Mouse (Mus musculus) kidney, embryonic 14.5 days (tissue): ENCODE results near the gene Il10ra. TPM values are rescaled to one million over a fixed set of nuclear protein-coding genes. Genes with fewer than 3 reads are reported as not detected.

ENCODE experiments used
- ATAC-seq: fragments of 200-750 bp; cut with Nextera tagmentation; 2 replicates; pipeline ENCODE4 v1.8.0; 2017; ENCODE audit warnings: moderate number of reproducible peaks, mild to moderate bottlenecking, moderate TSS enrichment, moderate library complexity; ENCODE audit not compliant: low FRiP score, low TSS enrichment
- H3K27ac ChIP-seq: fragments of 300-500 bp; sonication (generic); 2 replicates; pipeline ENCODE4 v1.5.1; 2014; ENCODE audit warnings: low read depth, mild to moderate bottlenecking, low read length, moderate library complexity, mixed read lengths
- H3K27me3 ChIP-seq: fragments of 300-500 bp; sonication (generic); 2 replicates; pipeline ENCODE4 v1.6.1; 2014; ENCODE audit warnings: mild to moderate bottlenecking, low read length; ENCODE audit not compliant: control insufficient read depth, insufficient read depth
- H3K36me3 ChIP-seq: fragments of 300-500 bp; sonication (generic); 2 replicates; pipeline ENCODE4 v1.6.1; 2014; ENCODE audit warnings: low read length, mixed read lengths; ENCODE audit not compliant: control insufficient read depth, insufficient read depth
- H3K4me1 ChIP-seq: fragments of 300-500 bp; sonication (generic); 2 replicates; pipeline ENCODE4 v1.6.1; 2014; ENCODE audit warnings: low read length, mixed read lengths; ENCODE audit not compliant: control insufficient read depth, insufficient read depth
- H3K4me2 ChIP-seq: fragments of 300-500 bp; sonication (generic); replicated peaks from 2 replicates; pipeline ENCODE4 v1.6.1; 2014; ENCODE audit warnings: low read depth, mild to moderate bottlenecking, low read length
- H3K4me3 ChIP-seq: fragments of 300-500 bp; sonication (generic); 2 replicates; pipeline ENCODE4 v1.5.1; 2014; ENCODE audit warnings: mild to moderate bottlenecking, low read length
- H3K9ac ChIP-seq: fragments of 300-500 bp; sonication (generic); 2 replicates; pipeline ENCODE4 v1.6.1; 2014; ENCODE audit warnings: low read depth, mild to moderate bottlenecking, low read length, moderate library complexity
- H3K9me3 ChIP-seq: fragments of 300-500 bp; sonication (generic); 2 replicates; pipeline ENCODE4 v1.6.1; 2016; ENCODE audit warnings: low read length; ENCODE audit not compliant: control insufficient read depth
- WGBS: fragments of 180-500 bp; shearing (Covaris S2); extraction: QIAGEN DNeasy Blood & Tissue Kit; methylation state at CpG from one replicate; pipeline ENCODE4 v1.1.7; 2014; 5-methylcytosine and 5-hydroxymethylcytosine counted together
- polyA plus RNA-seq: library from polyadenylated mRNA; unstranded; fragments of >200 nt; fragmentation: Nextera tagmentation; extraction: Ambion mirVana; gene quantifications from 2 replicates; pipeline ENCODE4 v1.2.1, GENCODE M21; 2014

Il10ra gene
- polyA plus RNA-seq, 1 experiment from 2014 or later, result 0.97 TPM

DNA sequence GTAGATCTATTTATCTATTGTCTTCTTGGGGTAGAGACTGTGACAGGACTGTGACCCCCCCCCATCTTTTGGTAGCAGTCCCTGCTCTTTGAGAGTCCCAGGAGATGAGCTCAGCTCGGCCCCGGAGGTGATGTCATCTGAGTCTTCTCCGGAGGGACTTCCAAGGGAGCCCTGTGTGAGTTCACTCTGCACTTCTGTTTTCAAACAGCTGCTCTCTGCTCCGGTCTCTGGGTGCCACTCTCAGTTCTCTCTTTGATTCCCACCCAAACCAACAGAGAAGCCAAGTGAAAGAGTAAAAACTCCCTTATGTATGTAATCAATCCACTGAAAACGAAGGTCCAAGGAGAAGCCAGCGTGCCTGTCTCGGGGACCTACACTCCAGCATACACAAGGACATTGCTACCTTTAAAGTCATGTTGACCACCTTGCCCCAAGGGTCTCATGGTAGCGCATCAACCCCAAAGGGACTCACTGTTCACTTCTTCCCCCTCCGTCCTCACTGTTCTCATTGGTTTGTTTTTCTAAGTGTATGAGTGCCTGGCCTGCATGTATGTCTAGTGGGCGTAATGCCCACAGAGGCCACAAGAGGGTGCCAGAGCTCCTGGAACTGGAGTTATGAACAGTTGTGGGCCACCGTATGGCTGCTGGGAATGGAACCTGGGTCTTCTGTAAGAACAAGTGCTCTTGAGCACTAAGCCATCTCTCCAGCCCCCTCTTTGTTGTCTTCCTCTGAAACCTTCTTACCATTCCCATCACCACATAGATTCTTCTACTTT, 30.5 kb upstream of the Il10ra start:
- no peaks in the 10 kb centered on the region for H3K4me1 ChIP-seq
- no peak overlapping the region for H3K4me2 ChIP-seq
- no peak for ATAC-seq
- 84% methylated on average over 11 of the region's 11 CpGs for WGBS
- no peaks in the 10 kb centered on the region for H3K27me3 ChIP-seq
- no peak overlapping the region for H3K4me3 ChIP-seq
- no peak overlapping the region for H3K27ac ChIP-seq
- H3K9me3 ChIP-seq, result no peaks in the 10 kb centered on the region; the same call in 1 of the 2 replicates
- H3K9ac ChIP-seq, result no peak overlapping the region
- H3K36me3 ChIP-seq, result no peaks in the 10 kb centered on the region

DNA sequence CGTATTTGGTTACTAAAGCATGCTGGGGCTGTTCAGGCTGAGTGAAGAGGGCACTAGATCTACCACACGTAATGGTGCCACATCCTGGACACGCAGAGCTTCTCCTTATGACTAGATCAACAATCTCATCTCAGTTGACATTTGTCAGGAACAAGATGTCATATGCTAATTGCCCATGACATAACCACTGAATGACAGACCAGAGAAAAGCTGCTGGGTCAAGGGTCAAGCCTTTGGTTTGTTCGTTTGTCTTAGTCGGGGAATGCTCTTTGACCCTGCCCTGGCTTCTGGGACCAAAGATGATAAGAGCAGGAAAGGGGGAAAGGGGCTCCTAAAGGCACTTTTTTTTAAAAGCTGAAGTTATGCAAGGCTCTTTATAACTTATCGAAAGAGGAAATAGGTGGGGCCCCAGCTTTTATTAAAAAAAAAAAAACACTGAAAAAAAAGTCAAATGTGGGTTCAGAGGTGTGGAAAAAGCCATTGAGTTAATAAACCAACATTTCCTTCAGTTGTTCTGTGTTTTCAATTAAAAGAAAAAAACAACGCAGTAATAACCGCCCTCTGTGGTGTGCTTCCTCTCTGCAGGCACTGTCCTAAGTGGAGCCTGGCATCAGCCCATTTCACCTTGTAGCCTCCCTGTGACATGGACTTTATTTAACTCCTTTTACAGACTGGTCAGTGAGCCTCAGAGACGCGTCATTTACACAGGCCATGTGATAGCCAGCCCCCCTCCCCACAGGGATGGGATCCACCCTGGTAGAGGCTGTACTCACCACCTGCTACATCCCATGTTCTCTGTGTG, 25.5 kb upstream of the Il10ra start:
- Histone ChIP-seq H3K9ac (no peak overlapping the region), H3K4me1 (no peaks in the 10 kb centered on the region), H3K27me3 (no peaks in the 10 kb centered on the region), H3K4me2 (no peak overlapping the region), H3K9me3 (no peaks in the 10 kb centered on the region), H3K4me3 (no peak overlapping the region), H3K27ac (no peak overlapping the region), H3K36me3 (no peaks in the 10 kb centered on the region)
- ATAC-seq, result no peak
- 57% methylated on average over 10 of the region's 10 CpGs for WGBS

GRCm38 (mm10) chr9:45291481-45292168, 22.7 kb upstream of the Il10ra start:
- Histone ChIP-seq H3K27me3 (no peaks in the 10 kb centered on the region), H3K36me3 (no peaks in the 10 kb centered on the region), H3K4me3 (no peak overlapping the region), H3K27ac (no peak overlapping the region), H3K9me3 (no peaks in the 10 kb centered on the region), H3K4me2 (no peak overlapping the region), H3K4me1 (no peaks in the 10 kb centered on the region), H3K9ac (no peak overlapping the region)
- no peak for ATAC-seq
- WGBS, result 86% methylated on average over 11 of the region's 11 CpGs

- Histone ChIP-seq H3K4me1 (no peaks in the 10 kb centered on the region), H3K9me3 (no peaks in the 10 kb centered on the region), H3K36me3 (no peaks in the 10 kb centered on the region), H3K4me3 (no peak overlapping the region), H3K27me3 (no peaks in the 10 kb centered on the region), H3K4me2 (no peak overlapping the region), H3K9ac (no peak overlapping the region), H3K27ac (no peak overlapping the region)
- 87% methylated on average over 5 of the region's 5 CpGs for WGBS
- ATAC-seq, result no peak
These were observed 13.5 kb upstream of the Il10ra start for GRCm38 (mm10) chr9:45282466-45282865.

DNA sequence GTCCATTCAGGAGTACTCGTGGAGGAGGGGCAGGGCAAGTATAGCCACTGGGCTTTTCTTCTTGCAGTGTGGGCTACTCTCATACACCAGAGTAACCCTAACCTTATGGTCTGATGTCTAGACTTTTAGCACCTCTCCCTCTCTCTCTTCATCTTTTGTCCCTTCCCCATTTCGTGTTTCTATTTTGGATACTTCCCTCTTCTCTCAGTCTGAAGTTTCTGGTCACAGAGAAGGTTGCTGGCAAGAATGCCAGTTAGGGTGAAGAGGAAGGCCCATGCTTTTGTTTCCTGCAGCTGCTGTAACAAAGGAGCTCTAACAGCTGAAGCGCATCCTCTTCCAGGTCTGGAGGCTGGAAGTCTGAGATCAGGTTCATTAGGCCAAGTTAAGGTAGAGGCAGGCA, 11.9 kb upstream of the Il10ra start:
- Histone ChIP-seq H3K36me3 (no peaks in the 10 kb centered on the region), H3K27me3 (no peaks in the 10 kb centered on the region), H3K4me2 (no peak overlapping the region), H3K27ac (no peak overlapping the region), H3K9me3 (no peaks in the 10 kb centered on the region), H3K4me1 (no peaks in the 10 kb centered on the region), H3K4me3 (no peak overlapping the region), H3K9ac (no peak overlapping the region)
- ATAC-seq, result no peak
- WGBS, result 78% methylated on average over 3 of the region's 3 CpGs

- Histone ChIP-seq H3K36me3 (no peaks in the 10 kb centered on the region), H3K27me3 (no peaks in the 10 kb centered on the region), H3K4me1 (no peaks in the 10 kb centered on the region), H3K27ac (no peak overlapping the region), H3K9me3 (no peaks in the 10 kb centered on the region), H3K9ac (no peak overlapping the region), H3K4me3 (no peak overlapping the region), H3K4me2 (no peak overlapping the region)
- no peak for ATAC-seq
- 64% methylated on average over 3 of the region's 3 CpGs for WGBS
These were observed 11.1 kb upstream of the Il10ra start for GRCm38 (mm10) chr9:45280059-45280458.

DNA sequence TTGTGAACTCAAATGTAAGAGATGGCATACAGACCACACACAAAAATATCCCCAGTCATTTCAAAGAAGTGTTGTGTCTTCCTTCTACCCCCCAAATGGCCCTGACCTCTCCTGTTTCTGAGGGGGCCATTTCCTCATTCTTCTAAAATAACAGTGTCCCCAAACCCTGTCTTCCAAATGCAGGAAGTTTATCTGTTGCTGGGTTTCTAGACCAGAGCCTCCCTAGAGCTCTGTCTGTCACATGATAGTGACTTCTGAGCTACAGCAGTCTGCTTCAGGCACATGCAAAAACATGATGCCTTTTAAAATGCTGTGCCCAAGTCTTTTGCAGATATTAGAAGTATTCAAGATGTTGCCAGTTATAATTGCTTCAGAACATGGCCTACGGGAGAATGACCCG, 5.7 kb upstream of the Il10ra start:
- H3K36me3 ChIP-seq, result no peaks in the 10 kb centered on the region
- H3K4me3 ChIP-seq, result no peak overlapping the region
- H3K4me2 ChIP-seq, result no peak overlapping the region
- H3K4me1 ChIP-seq, result no peaks in the 10 kb centered on the region
- H3K9ac ChIP-seq, result no peak overlapping the region
- H3K9me3 ChIP-seq, result no peaks in the 10 kb centered on the region
- WGBS, result 92% methylated on average over 2 of the region's 2 CpGs
- H3K27me3 ChIP-seq, result peaks cover 3% of the 10 kb centered on the region; the same call in 1 of the 2 replicates
- H3K27ac ChIP-seq, result no peak overlapping the region
- ATAC-seq, result no peak

DNA sequence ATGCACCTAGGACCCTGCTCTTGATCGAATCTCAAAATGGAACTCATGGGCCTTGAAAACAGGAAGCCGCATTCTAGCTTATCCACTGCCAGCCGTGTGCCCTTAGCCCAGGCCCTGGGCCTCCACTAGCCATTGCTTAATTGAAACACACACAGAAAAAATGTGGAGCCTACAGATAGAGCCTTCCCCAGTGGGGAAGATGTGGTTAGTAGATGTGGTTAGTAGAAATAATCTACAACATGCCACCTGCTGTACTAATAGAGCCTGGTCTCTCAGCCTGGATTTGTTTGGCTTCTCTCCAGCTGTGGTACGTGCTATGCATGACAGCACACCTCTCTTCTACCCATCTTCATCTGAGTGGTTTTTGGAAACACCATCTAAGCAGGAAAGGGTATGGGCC, 5.3 kb upstream of the Il10ra start:
- H3K9me3 ChIP-seq, result no peaks in the 10 kb centered on the region
- no peaks in the 10 kb centered on the region for H3K36me3 ChIP-seq
- H3K27ac ChIP-seq, result no peak overlapping the region
- no peaks in the 10 kb centered on the region for H3K4me1 ChIP-seq
- peaks cover 5% of the 10 kb centered on the region; the same call in 1 of the 2 replicates for H3K27me3 ChIP-seq
- H3K4me3 ChIP-seq, result no peak overlapping the region
- 75% methylated on average over 4 of the region's 4 CpGs for WGBS
- no peak overlapping the region for H3K9ac ChIP-seq
- no peak overlapping the region for H3K4me2 ChIP-seq
- ATAC-seq, result no peak

DNA sequence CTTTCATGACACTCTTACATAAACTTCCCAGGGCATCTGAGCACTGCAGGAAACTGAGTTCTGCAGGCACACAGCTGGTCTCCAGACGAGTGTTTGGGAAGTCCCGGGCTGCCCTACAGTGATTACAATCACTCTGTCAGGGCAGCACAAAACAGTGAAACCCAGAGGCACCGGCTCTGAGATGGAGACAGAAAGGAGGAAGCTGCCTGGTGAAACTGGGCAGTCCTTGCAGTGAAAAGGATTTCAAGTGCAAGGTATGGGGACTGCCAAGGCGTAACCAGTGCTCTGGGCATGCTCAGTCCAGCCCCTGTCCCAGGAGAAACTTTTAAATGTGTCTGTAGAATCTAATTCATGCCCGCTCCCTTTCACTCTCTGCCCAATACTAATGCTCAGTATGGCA, 3.3 kb upstream of the Il10ra start:
- Histone ChIP-seq H3K4me1 (no peaks in the 10 kb centered on the region), H3K9me3 (no peaks in the 10 kb centered on the region), H3K27me3 (peaks cover 21% of the 10 kb centered on the region; the same call in 1 of the 2 replicates), H3K9ac (no peak overlapping the region), H3K4me3 (no peak overlapping the region), H3K36me3 (no peaks in the 10 kb centered on the region), H3K27ac (no peak overlapping the region), H3K4me2 (no peak overlapping the region)
- 53% methylated on average over 5 of the region's 5 CpGs for WGBS
- no peak for ATAC-seq
